Mouse (Mus musculus) MEL (cell line): ENCODE results near the gene Crlf2.

Source experiments
- BHLHE40 ChIP-seq: IDR thresholded peaks from 2 replicates; pipeline ENCODE4 v1.6.1; 2012; ENCODE audit warnings: low read depth, mild to moderate bottlenecking, inconsistent platforms, low read length, improper control_type of control experiment, borderline replicate concordance
- CTCF ChIP-seq, 3 experiments: IDR thresholded peaks in 2 of 3; conservative IDR thresholded peaks in 1 of 3; 2 replicates each; pipeline ENCODE4 v1.5.1; 2011 to 2012; ENCODE audit warnings: low read length in 3 of 3, low read depth in 2 of 3, mild to moderate bottlenecking in 2 of 3, improper control_type of control experiment in 1 of 3, inconsistent platforms in 1 of 3, mixed read lengths in 1 of 3, moderate library complexity in 1 of 3; ENCODE audit not compliant: control insufficient read depth in 1 of 3, insufficient read depth in 1 of 3, poor library complexity in 1 of 3, severe bottlenecking in 1 of 3
- GATA1 ChIP-seq: IDR thresholded peaks from 2 replicates; pipeline ENCODE4 v1.6.1; 2011; ENCODE audit warnings: low read depth, low read length, improper control_type of control experiment
- POLR2A ChIP-seq, 2 experiments: IDR thresholded peaks; 2 replicates each; pipeline ENCODE4 v1.6.1; 2011 to 2012; ENCODE audit warnings: low read length in 2 of 2, mild to moderate bottlenecking in 2 of 2, control low read depth in 1 of 2, improper control_type of control experiment in 1 of 2, low read depth in 1 of 2, moderate library complexity in 1 of 2; ENCODE audit not compliant: control insufficient read depth in 1 of 2, insufficient read depth in 1 of 2, poor library complexity in 1 of 2
- TAL1 ChIP-seq: IDR thresholded peaks from 2 replicates; pipeline ENCODE4 v1.6.1; 2012; ENCODE audit warnings: mild to moderate bottlenecking, inconsistent platforms, low read length, moderate library complexity, mixed read lengths
- TCF12 ChIP-seq: IDR thresholded peaks from 2 replicates; pipeline ENCODE4 v1.6.1; 2014; ENCODE audit warnings: low read depth, mild to moderate bottlenecking, inconsistent platforms, low read length, improper control_type of control experiment, moderate library complexity
- ZC3H11A ChIP-seq: IDR thresholded peaks from 2 replicates; pipeline ENCODE4 v1.6.1; 2012; ENCODE audit warnings: low read depth, mild to moderate bottlenecking, inconsistent platforms, low read length, improper control_type of control experiment

- TF ChIP-seq TAL1, result no peak
- no peak for TF ChIP-seq ZC3H11A
- no peak for TF ChIP-seq BHLHE40
- no peak for TF ChIP-seq CTCF (IDR thresholded peaks at IDR 0.05 in 2 of 3, conservative IDR thresholded peaks at IDR 0.05 in 1 of 3; ENCODE audit: control insufficient read depth in 1 of 3, insufficient read depth in 1 of 3, low read depth in 2 of 3, low read length in 3 of 3, poor library complexity in 1 of 3, severe bottlenecking in 1 of 3)
- TF ChIP-seq POLR2A (IDR thresholded peaks at IDR 0.05; ENCODE audit: control insufficient read depth in 1 of 2, insufficient read depth in 1 of 2, low read depth in 1 of 2, low read length in 2 of 2, poor library complexity in 1 of 2), result no peak
- TF ChIP-seq GATA1, result no peak
- no peak for TF ChIP-seq TCF12
These were observed 730 bp downstream of the Crlf2 start for GRCm38 (mm10) chr5:109558123-109558403.
